Mouse (Mus musculus): ENCODE data around the gene Fkbp1a.

DNA sequence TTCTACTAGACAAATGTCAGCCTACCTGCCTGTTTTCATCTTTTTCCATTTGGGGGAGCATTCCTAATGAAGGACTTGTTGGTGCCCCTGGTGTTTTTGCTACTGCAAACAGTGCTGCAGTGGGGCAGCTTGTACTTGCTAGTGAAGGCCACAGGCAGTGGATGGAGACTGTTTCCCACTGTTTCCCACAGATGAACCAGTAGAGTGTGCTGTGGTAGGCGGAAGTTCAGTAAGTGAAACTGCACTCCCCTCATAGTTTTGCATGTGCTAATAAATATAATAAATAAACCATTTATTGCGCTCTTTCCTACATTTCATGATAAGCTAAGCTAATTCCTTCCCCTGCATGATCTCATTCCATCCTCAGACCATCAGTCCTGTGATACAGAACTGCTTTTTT is 23.3 kb upstream of the Fkbp1a start:
- TF ChIP-seq CTCF (IDR thresholded peaks at IDR 0.05; ENCODE audit: borderline replicate concordance, insufficient read depth, low read depth, low read length) (no peak), POLR2A (IDR thresholded peaks at IDR 0.05; ENCODE audit: borderline replicate concordance, insufficient read depth, low read length) (no peak)

Data from cerebellum, adult 2 months (tissue).